Mouse (Mus musculus): ENCODE measurements around the gene Cntnap5b. TPM values are rescaled to one million over a fixed set of nuclear protein-coding genes. Genes with fewer than 3 reads are reported as not detected.
A peak's percentile ranks its signal among the peaks of the same experiment; 100 is the strongest.

The Cntnap5b gene
- polyA plus RNA-seq, 1 experiment from 2014 or later: 4.4 TPM

DNA sequence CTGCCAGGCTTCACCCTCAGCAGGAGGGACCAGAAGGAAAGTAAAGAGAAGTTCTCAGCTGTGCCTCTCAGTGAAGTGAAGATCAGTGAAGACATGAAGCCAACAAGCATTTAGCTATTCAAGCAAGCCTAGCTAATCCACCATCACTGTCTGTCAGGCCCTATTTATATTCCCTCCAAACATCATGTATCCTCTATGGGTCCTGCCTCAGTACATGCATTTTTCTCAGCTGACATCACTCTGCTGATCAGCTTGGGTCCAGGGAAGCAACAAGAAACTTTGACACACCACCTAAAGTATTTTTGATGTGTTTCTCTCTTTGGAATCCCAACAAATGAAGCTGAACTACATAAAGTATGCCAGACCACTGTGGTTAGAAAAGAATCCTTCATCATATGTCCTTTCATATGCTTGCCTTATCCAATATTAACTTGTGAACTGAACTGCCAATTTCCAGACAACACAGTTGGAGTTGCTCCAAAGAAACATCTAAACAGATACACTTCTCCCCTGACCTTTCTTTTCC lies 349.9 kb downstream of the Cntnap5b start:
- no peak for ATAC-seq (ENCODE audit: low FRiP score)
- DNase-seq (ENCODE audit: low spot score): no peak
- no peaks in the 10 kb centered on the region for H3K4me1 ChIP-seq (replicated peaks; ENCODE audit: control insufficient read depth, insufficient read depth, low read length)
- no peak overlapping the region for H3K9ac ChIP-seq
- H3K36me3 ChIP-seq (replicated peaks; ENCODE audit: control insufficient read depth, insufficient read depth): no peaks in the 10 kb centered on the region
- no peak overlapping the region for H3K4me3 ChIP-seq (replicated peaks; ENCODE audit: low read length)
- H3K4me2 ChIP-seq (replicated peaks): no peak overlapping the region
- no peak overlapping the region for H3K27ac ChIP-seq
- no peaks in the 10 kb centered on the region for H3K27me3 ChIP-seq (ENCODE audit: control insufficient read depth, insufficient read depth, low read length)
- H3K9me3 ChIP-seq (ENCODE audit: control insufficient read depth, low read length): no peaks in the 10 kb centered on the region

- H3K9ac ChIP-seq: no peak overlapping the region
- no peaks in the 10 kb centered on the region for H3K27me3 ChIP-seq (ENCODE audit: control insufficient read depth, insufficient read depth, low read length)
- no peak overlapping the region for H3K4me2 ChIP-seq (replicated peaks)
- DNase-seq (ENCODE audit: low spot score) (no peak), ATAC-seq (ENCODE audit: low FRiP score) (no peak)
- H3K4me1 ChIP-seq (replicated peaks; ENCODE audit: control insufficient read depth, insufficient read depth, low read length): no peaks in the 10 kb centered on the region
- H3K27ac ChIP-seq: no peak overlapping the region
- 44% methylated on average over 2 of the region's 2 CpGs for WGBS
- no peak overlapping the region for H3K4me3 ChIP-seq (replicated peaks; ENCODE audit: low read length)
- H3K36me3 ChIP-seq (replicated peaks; ENCODE audit: control insufficient read depth, insufficient read depth): no peaks in the 10 kb centered on the region
- no peaks in the 10 kb centered on the region for H3K9me3 ChIP-seq (ENCODE audit: control insufficient read depth, low read length)
Observed at GRCm38 (mm10) chr1:100163588-100164357, 391.2 kb downstream of the Cntnap5b start.

DNA sequence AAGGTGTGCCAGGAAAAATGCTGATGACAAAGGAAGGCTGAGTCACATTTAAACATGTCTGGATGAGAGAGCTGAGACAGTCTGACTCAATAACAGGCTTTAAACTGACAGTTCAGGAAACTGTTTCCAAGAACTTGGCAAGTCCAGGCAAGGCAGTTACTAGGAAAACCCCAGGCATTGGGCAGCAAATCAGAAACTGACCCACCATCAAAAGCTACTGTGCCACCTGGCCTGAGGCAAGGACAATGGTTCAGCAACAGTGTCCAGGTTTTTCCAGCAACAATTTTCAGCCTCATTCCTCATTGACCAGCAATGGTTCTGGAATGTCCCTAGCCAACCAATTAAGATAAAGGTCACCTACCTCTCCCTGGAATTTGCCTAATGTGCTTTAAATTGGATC lies 399.0 kb downstream of the Cntnap5b start:
- Histone ChIP-seq H3K4me3 (replicated peaks; ENCODE audit: low read length) (no peak overlapping the region), H3K27ac (no peak overlapping the region), H3K9me3 (ENCODE audit: control insufficient read depth, low read length) (no peaks in the 10 kb centered on the region), H3K36me3 (replicated peaks; ENCODE audit: control insufficient read depth, insufficient read depth) (no peaks in the 10 kb centered on the region), H3K4me1 (replicated peaks; ENCODE audit: control insufficient read depth, insufficient read depth, low read length) (no peaks in the 10 kb centered on the region), H3K27me3 (ENCODE audit: control insufficient read depth, insufficient read depth, low read length) (no peaks in the 10 kb centered on the region), H3K9ac (no peak overlapping the region), H3K4me2 (replicated peaks) (no peak overlapping the region)
- DNase-seq (ENCODE audit: low spot score) (no peak), ATAC-seq (ENCODE audit: low FRiP score) (no peak)

DNA sequence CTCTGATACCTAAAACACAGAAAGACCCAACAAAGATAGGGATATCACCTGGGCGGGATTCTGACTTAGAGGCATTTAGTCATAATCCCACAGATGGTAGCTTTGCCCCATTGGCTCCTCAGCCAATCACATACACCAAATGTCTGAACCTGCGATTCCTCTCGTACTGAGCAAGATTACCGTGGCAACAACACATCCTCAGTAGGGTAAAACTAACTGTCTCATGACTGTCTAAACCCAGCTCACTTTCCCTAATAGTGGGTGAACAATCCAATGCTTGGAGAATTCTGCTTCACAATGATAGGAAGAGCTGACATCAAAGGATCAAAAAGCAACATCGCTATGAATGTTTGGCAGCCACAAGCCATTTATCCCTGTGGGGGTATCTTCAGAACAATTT lies 407.5 kb downstream of the Cntnap5b start:
- DNase-seq (ENCODE audit: low spot score): peak; percentile 88
- H3K27ac ChIP-seq: no peak overlapping the region
- no peak overlapping the region for H3K4me2 ChIP-seq (replicated peaks)
- 92% methylated on average over 5 of the region's 5 CpGs for WGBS
- H3K9ac ChIP-seq: no peak overlapping the region
- no peaks in the 10 kb centered on the region for H3K4me1 ChIP-seq (replicated peaks; ENCODE audit: control insufficient read depth, insufficient read depth, low read length)
- peak; percentile 95 for ATAC-seq (ENCODE audit: low FRiP score)
- no peaks in the 10 kb centered on the region for H3K9me3 ChIP-seq (ENCODE audit: control insufficient read depth, low read length)
- H3K36me3 ChIP-seq (replicated peaks; ENCODE audit: control insufficient read depth, insufficient read depth): no peaks in the 10 kb centered on the region
- H3K27me3 ChIP-seq (ENCODE audit: control insufficient read depth, insufficient read depth, low read length): no peaks in the 10 kb centered on the region
- H3K4me3 ChIP-seq (replicated peaks; ENCODE audit: low read length): no peak overlapping the region

- H3K9ac ChIP-seq: no peak overlapping the region
- no peaks in the 10 kb centered on the region for H3K4me1 ChIP-seq (replicated peaks; ENCODE audit: control insufficient read depth, insufficient read depth, low read length)
- ATAC-seq (ENCODE audit: low FRiP score) (peak; percentile 84), DNase-seq (ENCODE audit: low spot score) (peak; percentile 66)
- H3K27ac ChIP-seq: no peak overlapping the region
- H3K4me2 ChIP-seq (replicated peaks): no peak overlapping the region
- H3K4me3 ChIP-seq (replicated peaks; ENCODE audit: low read length): no peak overlapping the region
- 13% methylated on average over 5 of the region's 6 CpGs for WGBS
- no peaks in the 10 kb centered on the region for H3K36me3 ChIP-seq (replicated peaks; ENCODE audit: control insufficient read depth, insufficient read depth)
- no peaks in the 10 kb centered on the region for H3K27me3 ChIP-seq (ENCODE audit: control insufficient read depth, insufficient read depth, low read length)
- no peaks in the 10 kb centered on the region for H3K9me3 ChIP-seq (ENCODE audit: control insufficient read depth, low read length)
Observed at GRCm38 (mm10) chr1:100231980-100232608, 459.5 kb downstream of the Cntnap5b start.

DNA sequence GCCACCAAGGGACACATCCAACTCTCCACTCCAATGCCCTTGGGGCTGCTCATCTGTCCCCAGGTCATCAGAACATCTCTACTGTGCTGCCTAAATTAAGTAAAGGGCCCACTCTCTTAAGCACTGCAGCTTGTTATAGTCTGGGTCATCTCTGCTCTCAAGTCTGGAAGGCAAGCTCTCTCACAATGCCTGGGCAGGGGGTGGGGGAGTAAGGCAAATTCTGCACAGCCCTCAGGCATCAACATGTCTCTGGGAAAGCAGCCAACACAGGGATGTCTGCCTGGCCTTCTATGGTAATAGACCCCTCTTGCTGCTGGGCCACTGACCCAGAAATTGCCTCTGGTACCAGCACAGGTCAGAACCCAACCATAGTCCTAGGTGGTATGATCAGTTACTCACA lies 479.4 kb downstream of the Cntnap5b start:
- no peaks in the 10 kb centered on the region for H3K9me3 ChIP-seq (ENCODE audit: control insufficient read depth, low read length)
- ATAC-seq (ENCODE audit: low FRiP score): no peak
- no peaks in the 10 kb centered on the region for H3K4me1 ChIP-seq (replicated peaks; ENCODE audit: control insufficient read depth, insufficient read depth, low read length)
- DNase-seq (ENCODE audit: low spot score): no peak
- no peak overlapping the region for H3K27ac ChIP-seq
- H3K27me3 ChIP-seq (ENCODE audit: control insufficient read depth, insufficient read depth, low read length): no peaks in the 10 kb centered on the region
- H3K4me3 ChIP-seq (replicated peaks; ENCODE audit: low read length): no peak overlapping the region
- H3K36me3 ChIP-seq (replicated peaks; ENCODE audit: control insufficient read depth, insufficient read depth): no peaks in the 10 kb centered on the region
- H3K9ac ChIP-seq: no peak overlapping the region
- H3K4me2 ChIP-seq (replicated peaks): no peak overlapping the region

GRCm38 (mm10) chr1:100310687-100311086 lies 538.1 kb downstream of the Cntnap5b start:
- ATAC-seq (ENCODE audit: low FRiP score) (no peak), DNase-seq (ENCODE audit: low spot score) (peak; percentile 27)
- Histone ChIP-seq H3K4me2 (replicated peaks) (no peak overlapping the region), H3K4me3 (replicated peaks; ENCODE audit: low read length) (no peak overlapping the region), H3K36me3 (replicated peaks; ENCODE audit: control insufficient read depth, insufficient read depth) (no peaks in the 10 kb centered on the region), H3K27ac (no peak overlapping the region), H3K27me3 (ENCODE audit: control insufficient read depth, insufficient read depth, low read length) (no peaks in the 10 kb centered on the region), H3K4me1 (replicated peaks; ENCODE audit: control insufficient read depth, insufficient read depth, low read length) (no peaks in the 10 kb centered on the region), H3K9me3 (ENCODE audit: control insufficient read depth, low read length) (no peaks in the 10 kb centered on the region), H3K9ac (no peak overlapping the region)
- WGBS: 91% methylated on average over 1 of the region's 1 CpGs

GRCm38 (mm10) chr1:100331066-100331465 lies 558.5 kb downstream of the Cntnap5b start:
- no peak for ATAC-seq (ENCODE audit: low FRiP score)
- 92% methylated on average over 3 of the region's 3 CpGs for WGBS
- DNase-seq (ENCODE audit: low spot score): no peak

GRCm38 (mm10) chr1:100369415-100370113 lies 597.0 kb downstream of the Cntnap5b start:
- Histone ChIP-seq H3K27me3 (ENCODE audit: control insufficient read depth, insufficient read depth, low read length) (no peaks in the 10 kb centered on the region), H3K4me3 (replicated peaks; ENCODE audit: low read length) (no peak overlapping the region), H3K4me2 (replicated peaks) (no peak overlapping the region), H3K36me3 (replicated peaks; ENCODE audit: control insufficient read depth, insufficient read depth) (no peaks in the 10 kb centered on the region), H3K9ac (no peak overlapping the region), H3K9me3 (ENCODE audit: control insufficient read depth, low read length) (no peaks in the 10 kb centered on the region), H3K4me1 (replicated peaks; ENCODE audit: control insufficient read depth, insufficient read depth, low read length) (no peaks in the 10 kb centered on the region), H3K27ac (no peak overlapping the region)
- DNase-seq (ENCODE audit: low spot score) (no peak), ATAC-seq (ENCODE audit: low FRiP score) (peak; percentile 83; the same call in 1 of the 2 replicates)
- WGBS: 56% methylated on average over 5 of the region's 5 CpGs

More at GRCm38 (mm10) chr1:100331066-100331465, 558.5 kb downstream of the Cntnap5b start:
- H3K36me3 ChIP-seq (replicated peaks; ENCODE audit: control insufficient read depth, insufficient read depth): no peaks in the 10 kb centered on the region
- H3K9ac ChIP-seq: no peak overlapping the region
- no peak overlapping the region for H3K4me2 ChIP-seq (replicated peaks)
- no peaks in the 10 kb centered on the region for H3K4me1 ChIP-seq (replicated peaks; ENCODE audit: control insufficient read depth, insufficient read depth, low read length)
- H3K27ac ChIP-seq: no peak overlapping the region
- H3K4me3 ChIP-seq (replicated peaks; ENCODE audit: low read length): no peak overlapping the region
- H3K27me3 ChIP-seq (ENCODE audit: control insufficient read depth, insufficient read depth, low read length): no peaks in the 10 kb centered on the region
- H3K9me3 ChIP-seq (ENCODE audit: control insufficient read depth, low read length): no peaks in the 10 kb centered on the region

All from hindbrain, embryonic 14.5 days (tissue).